Comparison of ENCODE assay signal across 8 mouse cellular contexts in genomic region chr11:89696431-89697403, GRCm38 (mm10).
DNase-seq lines count a peak whose midpoint lies in the region; ATAC-seq lines count a peak whose summit lies in the region.
"Had no signal": no experiment of that assay in that cellular context is flagged by ENCODE, and none has a peak within 500 bp of the region (broad histone marks: within the 10 kb centered on the region; RNA-seq: fewer than 3 reads in every experiment).

No protein-coding gene starts in this region.

- H3K27ac ChIP-seq in forebrain, embryonic 14.5 days (ENCODE audit: low read depth, low read length) = 0 out of 2 replicates have a peak overlapping the region, but pooled peaks have one; percentile 15
- H3K27ac ChIP-seq in midbrain, embryonic 13.5 days = no peak overlapping the region
- H3K27ac ChIP-seq: liver, embryonic 13.5 days had no signal

- ATAC-seq in forebrain, embryonic 14.5 days = peak; percentile 93
- ATAC-seq in midbrain, embryonic 13.5 days = peak; percentile 93

- H3K4me1 ChIP-seq in forebrain, embryonic 14.5 days (ENCODE audit: control insufficient read depth, insufficient read depth, low read length) = peaks cover 10% of the 10 kb centered on the region
- peaks cover 20% of the 10 kb centered on the region for H3K4me1 ChIP-seq in midbrain, embryonic 13.5 days (replicated peaks)
- H3K4me1 ChIP-seq: liver, embryonic 13.5 days had no signal

- H3K9me3 ChIP-seq in forebrain, embryonic 14.5 days (replicated peaks; ENCODE audit: control insufficient read depth, low read length) = no peaks in the 10 kb centered on the region
- H3K9me3 ChIP-seq in midbrain, embryonic 13.5 days = no peaks in the 10 kb centered on the region
- H3K9me3 ChIP-seq: liver, embryonic 13.5 days had no signal

- H3K4me3 ChIP-seq in forebrain, embryonic 14.5 days (ENCODE audit: low read depth, low read length) = peak overlapping the region; percentile 23
- H3K4me3 ChIP-seq in midbrain, embryonic 13.5 days (replicated peaks) = peak overlapping the region; percentile 32
- H3K4me3 ChIP-seq: liver, embryonic 13.5 days had no signal

- peak; percentile 14 to 38 for DNase-seq in right cerebral cortex, adult 2 months (ENCODE audit: low spot score in 2 of 2)
- DNase-seq in right cerebral cortex, adult 18-20 months = no peak
- DNase-seq in forebrain, embryonic 14.5 days (ENCODE audit: low spot score) = peak; percentile 86
- DNase-seq in spleen, adult 12 weeks (ENCODE audit: low spot score) = no peak
- no peak for DNase-seq in heart, postnatal 25 days (ENCODE audit: low spot score)
- DNase-seq in kidney, adult 8-10 months = no peak
- DNase-seq: liver, embryonic 13.5 days had no signal

- H3K36me3 ChIP-seq in forebrain, embryonic 14.5 days (ENCODE audit: control insufficient read depth, insufficient read depth, low read length) = no peaks in the 10 kb centered on the region
- no peaks in the 10 kb centered on the region for H3K36me3 ChIP-seq in midbrain, embryonic 13.5 days
- H3K36me3 ChIP-seq: liver, embryonic 13.5 days had no signal

- H3K4me2 ChIP-seq in forebrain, embryonic 14.5 days (ENCODE audit: low read length) = peak overlapping the region; percentile 49
- H3K4me2 ChIP-seq in midbrain, embryonic 13.5 days (replicated peaks) = peak overlapping the region; percentile 57
- H3K4me2 ChIP-seq: liver, embryonic 13.5 days had no signal

- intact Hi-C loops in heart, postnatal 25 days (cut with DNase I) = no loop called here

- no peaks in the 10 kb centered on the region for H3K27me3 ChIP-seq in forebrain, embryonic 14.5 days (replicated peaks; ENCODE audit: control insufficient read depth, insufficient read depth, low read length)
- H3K27me3 ChIP-seq in midbrain, embryonic 13.5 days = 0 out of 2 replicates have a peak, but pooled peaks cover 3% of the 10 kb centered on the region
- H3K27me3 ChIP-seq: liver, embryonic 13.5 days had no signal

- WGBS in forebrain, embryonic 14.5 days = 12% methylated on average over 18 of the region's 18 CpGs
- WGBS in midbrain, embryonic 13.5 days = 13% methylated on average over 18 of the region's 18 CpGs

- peak overlapping the region; percentile 48 for H3K9ac ChIP-seq in forebrain, embryonic 14.5 days (ENCODE audit: low read length)
- H3K9ac ChIP-seq in midbrain, embryonic 13.5 days (replicated peaks) = peak overlapping the region; percentile 55
- H3K9ac ChIP-seq: liver, embryonic 13.5 days had no signal

Comparison
In these comparisons a context has a peak if more than half of its experiments do, and no peak if none do; other contexts are left out.
1. DNase-seq: peak in right cerebral cortex, adult 2 months (2 of 2) and forebrain, embryonic 14.5 days (single experiment); none in right cerebral cortex, adult 18-20 months (single experiment), spleen, adult 12 weeks (single experiment), heart, postnatal 25 days (single experiment) and kidney, adult 8-10 months (0 of 2).